Comparison of ENCODE assay signal across 32 mouse cellular contexts in genomic region chr9:13992728-13993127, GRCm38 (mm10).
"Had no signal": no experiment of that assay in that cellular context is flagged by ENCODE, and none has a peak within 500 bp of the region (broad histone marks: within the 10 kb centered on the region; RNA-seq: fewer than 3 reads in every experiment).

No protein-coding gene starts in this region.

- H3K4me1 ChIP-seq: limb, embryonic 10.5 days; liver, embryonic 12.5 days; liver, embryonic 13.5 days; liver, embryonic 15.5 days; lung, embryonic 15.5 days; megakaryocyte, embryonic 14.5 days; midbrain, embryonic 10.5 days; midbrain, embryonic 12.5 days; midbrain, embryonic 13.5 days; midbrain, embryonic 15.5 days; neural tube, embryonic 12.5 days had no signal

- H3K4me3 ChIP-seq: limb, embryonic 10.5 days; limb, embryonic 12.5 days; limb, embryonic 13.5 days; limb, embryonic 15.5 days; liver, embryonic 12.5 days; liver, embryonic 13.5 days; liver, embryonic 15.5 days; lung, embryonic 15.5 days; midbrain, embryonic 10.5 days; midbrain, embryonic 12.5 days; midbrain, embryonic 13.5 days; midbrain, embryonic 15.5 days; myocyte; neural tube, embryonic 12.5 days had no signal

- H3K36me3 ChIP-seq: limb, embryonic 10.5 days; limb, embryonic 12.5 days; limb, embryonic 13.5 days; limb, embryonic 15.5 days; liver, embryonic 12.5 days; liver, embryonic 13.5 days; liver, embryonic 15.5 days; lung, embryonic 15.5 days; midbrain, embryonic 10.5 days; midbrain, embryonic 12.5 days; midbrain, embryonic 13.5 days; midbrain, embryonic 15.5 days; neural tube, embryonic 12.5 days had no signal

- H3K27ac ChIP-seq: limb, embryonic 10.5 days; limb, embryonic 12.5 days; limb, embryonic 13.5 days; limb, embryonic 15.5 days; liver, embryonic 12.5 days; liver, embryonic 13.5 days; liver, embryonic 14.5 days; liver, embryonic 15.5 days; lung, embryonic 15.5 days; macrophage; midbrain, embryonic 10.5 days; midbrain, embryonic 12.5 days; midbrain, embryonic 13.5 days; midbrain, embryonic 15.5 days; neural tube, embryonic 12.5 days had no signal

- H3K27me3 ChIP-seq: limb, embryonic 12.5 days; limb, embryonic 13.5 days; limb, embryonic 15.5 days; liver, embryonic 12.5 days; liver, embryonic 13.5 days; liver, embryonic 15.5 days; lung, embryonic 15.5 days; megakaryocyte, embryonic 14.5 days; midbrain, embryonic 12.5 days; midbrain, embryonic 13.5 days; midbrain, embryonic 15.5 days; neural tube, embryonic 12.5 days had no signal

- H3K9ac ChIP-seq: limb, embryonic 12.5 days; limb, embryonic 13.5 days; limb, embryonic 15.5 days; liver, embryonic 12.5 days; liver, embryonic 13.5 days; liver, embryonic 14.5 days; liver, embryonic 15.5 days; liver, postnatal 0 days; lung, embryonic 14.5 days; lung, embryonic 15.5 days; midbrain, embryonic 12.5 days; midbrain, embryonic 13.5 days; midbrain, embryonic 15.5 days; neural tube, embryonic 12.5 days had no signal

- ATAC-seq: liver, embryonic 12.5 days; liver, postnatal 0 days; lung, postnatal 0 days; midbrain, embryonic 13.5 days; midbrain, embryonic 15.5 days; midbrain, embryonic 16.5 days had no signal

- DNase-seq: left cerebral cortex, postnatal 4 days; liver; liver, embryonic 13.5 days; liver, postnatal 0 days; lung, adult 18-20 months; lung, adult 2 months; lung, embryonic 14.5 days; lung, postnatal 10 days; lung, postnatal 14 days; lung, postnatal 36 days; lung, postnatal 4 days; midbrain, embryonic 14.5 days had no signal

- H3K4me2 ChIP-seq: limb, embryonic 12.5 days; limb, embryonic 13.5 days; limb, embryonic 15.5 days; liver, embryonic 11.5 days; liver, embryonic 12.5 days; liver, embryonic 13.5 days; liver, embryonic 15.5 days; lung, embryonic 14.5 days; lung, embryonic 15.5 days; midbrain, embryonic 11.5 days; midbrain, embryonic 12.5 days; midbrain, embryonic 13.5 days; midbrain, embryonic 15.5 days; neural tube, embryonic 12.5 days had no signal

- H3K9me3 ChIP-seq: limb, embryonic 10.5 days; limb, embryonic 12.5 days; limb, embryonic 13.5 days; limb, embryonic 15.5 days; liver, embryonic 12.5 days; liver, embryonic 13.5 days; liver, embryonic 15.5 days; lung, embryonic 15.5 days; megakaryocyte, embryonic 14.5 days; midbrain, embryonic 10.5 days; midbrain, embryonic 12.5 days; midbrain, embryonic 13.5 days; midbrain, embryonic 15.5 days; neural tube, embryonic 12.5 days had no signal
